Comparison of ENCODE assay signal across 7 mouse cellular contexts in the genomic region with DNA sequence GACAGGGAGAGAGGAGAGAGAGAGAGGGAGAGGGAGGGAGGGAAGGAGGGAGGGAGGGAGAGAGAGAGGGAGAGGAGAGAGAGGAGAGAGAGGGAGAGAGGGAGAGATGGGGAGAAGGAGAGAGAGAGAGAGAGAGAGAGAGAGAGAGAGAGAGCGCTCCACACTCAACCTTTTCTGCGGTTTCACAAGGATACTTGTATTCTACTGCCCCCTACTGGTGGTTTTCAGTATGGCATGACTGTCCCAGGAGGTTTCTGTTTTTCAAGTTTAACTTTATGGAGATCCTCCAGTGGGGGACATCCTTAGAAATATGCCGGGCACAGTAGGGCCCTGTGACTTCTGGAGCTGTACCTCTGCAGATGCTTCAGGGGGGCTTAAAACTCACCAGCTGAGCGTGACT. TPM values are rescaled to one million over a fixed set of nuclear protein-coding genes. Genes with fewer than 3 reads are reported as not detected.
A peak's percentile ranks its signal among the peaks of the same experiment; 100 is the strongest.
DNase-seq lines count a peak whose midpoint lies in the region; ATAC-seq and TF ChIP-seq lines count a peak whose summit lies in the region.

No protein-coding gene starts in this region.

- 19% methylated on average over 4 of the region's 4 CpGs for WGBS in kidney, embryonic 14.5 days
- 12% methylated on average over 4 of the region's 4 CpGs for WGBS in liver, embryonic 13.5 days (ENCODE audit: insufficient replicate concordance)

- H3K4me2 ChIP-seq in kidney, embryonic 14.5 days (replicated peaks; ENCODE audit: low read depth, low read length) = no peak overlapping the region
- peak overlapping the region; percentile 49 for H3K4me2 ChIP-seq in liver, embryonic 13.5 days

- no peak overlapping the region for H3K27ac ChIP-seq in kidney, embryonic 14.5 days (ENCODE audit: low read depth, low read length)
- peak overlapping the region; percentile 60 for H3K27ac ChIP-seq in MEL (ENCODE audit: control insufficient read depth, low read depth, low read length)
- no peak overlapping the region for H3K27ac ChIP-seq in liver, embryonic 13.5 days

- H3K36me3 ChIP-seq in kidney, embryonic 14.5 days (ENCODE audit: control insufficient read depth, insufficient read depth, low read length) = no peaks in the 10 kb centered on the region
- H3K36me3 ChIP-seq in MEL (ENCODE audit: control insufficient read depth in 1 of 2, insufficient read depth in 2 of 2, low read length in 2 of 2) = peaks cover 0 to 2% of the 10 kb centered on the region in 2 experiments; a peak in 1 of 4 replicates
- no peaks in the 10 kb centered on the region for H3K36me3 ChIP-seq in liver, embryonic 13.5 days

- peak; percentile 28 to 78 (median 53); a peak in 5 of 6 replicates for TF ChIP-seq CTCF in MEL (IDR thresholded peaks at IDR 0.05 in 2 of 3, conservative IDR thresholded peaks at IDR 0.05 in 1 of 3; ENCODE audit: control insufficient read depth in 1 of 3, insufficient read depth in 1 of 3, low read depth in 2 of 3, low read length in 3 of 3, poor library complexity in 1 of 3, severe bottlenecking in 1 of 3)

- no peak; the same call in 1 of the 2 replicates for ATAC-seq in kidney, embryonic 14.5 days (ENCODE audit: low FRiP score, low TSS enrichment)
- peak; percentile 39 for ATAC-seq in liver, embryonic 13.5 days (ENCODE audit: low read depth)

- no peak for TF ChIP-seq EP300 in MEL (IDR thresholded peaks at IDR 0.05; ENCODE audit: low read depth in 1 of 2, low read length in 2 of 2)

- no peaks in the 10 kb centered on the region for H3K4me1 ChIP-seq in kidney, embryonic 14.5 days (ENCODE audit: control insufficient read depth, insufficient read depth, low read length)
- 0 out of 4 replicates have a peak, but pooled peaks cover 0 to 3% of the 10 kb centered on the region in 2 experiments for H3K4me1 ChIP-seq in MEL (ENCODE audit: control insufficient read depth in 1 of 2, insufficient read depth in 2 of 2, low read length in 2 of 2)
- peaks cover 11% of the 10 kb centered on the region for H3K4me1 ChIP-seq in liver, embryonic 13.5 days (replicated peaks)

- no peak for TF ChIP-seq POLR2A in MEL (IDR thresholded peaks at IDR 0.05; ENCODE audit: control insufficient read depth in 1 of 2, insufficient read depth in 1 of 2, low read depth in 1 of 2, low read length in 2 of 2, poor library complexity in 1 of 2)

- no peak overlapping the region for H3K4me3 ChIP-seq in kidney, embryonic 14.5 days (ENCODE audit: low read length)
- peak overlapping the region; percentile 63 to 99 for H3K4me3 ChIP-seq in MEL (ENCODE audit: control insufficient read depth in 1 of 2, insufficient read depth in 1 of 2, low read depth in 2 of 2, low read length in 2 of 2)
- peak overlapping the region; percentile 32; the same call in 1 of the 2 replicates for H3K4me3 ChIP-seq in liver, embryonic 13.5 days (replicated peaks)

- DNase-seq in kidney, adult 9 months = peak; percentile 65
- DNase-seq in MEL (ENCODE audit: low read depth, low spot score) = peak; percentile 85
- peak; percentile 79 for DNase-seq in c-Kit-positive CD71-positive TER-119-negative erythroid progenitor cells, embryonic 14.5 days (ENCODE audit: low read depth)
- DNase-seq in hindlimb bud, embryonic 11.5 days (ENCODE audit: extremely low spot score, low read depth, low spot score) = peak; percentile 70
- peak; percentile 56 for DNase-seq in liver, embryonic 13.5 days
- peak; percentile 43 for DNase-seq in skeletal muscle tissue, adult 2 months (ENCODE audit: low read depth, low spot score)

- H3K27me3 ChIP-seq in kidney, embryonic 14.5 days (ENCODE audit: control insufficient read depth, insufficient read depth, low read length) = no peaks in the 10 kb centered on the region
- no peaks in the 10 kb centered on the region for H3K27me3 ChIP-seq in MEL (ENCODE audit: control insufficient read depth in 1 of 2, insufficient read depth in 2 of 2, low read length in 2 of 2)
- peaks cover 13% of the 10 kb centered on the region for H3K27me3 ChIP-seq in liver, embryonic 13.5 days

- peaks cover 4% of the 10 kb centered on the region; the same call in 1 of the 2 replicates for H3K9me3 ChIP-seq in kidney, embryonic 14.5 days (ENCODE audit: control insufficient read depth, low read length)
- no peaks in the 10 kb centered on the region for H3K9me3 ChIP-seq in MEL (replicated peaks; ENCODE audit: insufficient read depth, low read length)
- H3K9me3 ChIP-seq in liver, embryonic 13.5 days (replicated peaks) = peaks cover 8% of the 10 kb centered on the region; the same call in 1 of the 2 replicates

- TF ChIP-seq RAD21 in MEL (IDR thresholded peaks at IDR 0.05; ENCODE audit: low read depth, low read length) = peak; percentile 85

- H3K9ac ChIP-seq in kidney, embryonic 14.5 days (ENCODE audit: low read depth, low read length) = no peak overlapping the region
- peak overlapping the region; percentile 58 for H3K9ac ChIP-seq in MEL (ENCODE audit: control insufficient read depth, low read depth, low read length, poor library complexity, severe bottlenecking)
- peak overlapping the region; percentile 42; the same call in 1 of the 2 replicates for H3K9ac ChIP-seq in liver, embryonic 13.5 days

- no peaks in the 10 kb centered on the region for H3K79me2 ChIP-seq in MEL (ENCODE audit: control insufficient read depth, insufficient read depth, low read length, poor library complexity)

TF ChIP-seq in MEL, 35 proteins besides CTCF, POLR2A, EP300 and RAD21:
- TF ChIP-seq MXI1 (IDR thresholded peaks at IDR 0.05; ENCODE audit: low read depth, low read length) = 0 out of 2 replicates have a peak, but pooled peaks have one; percentile 21
- TF ChIP-seq MAFK (IDR thresholded peaks at IDR 0.05; ENCODE audit: borderline replicate concordance, low read depth, low read length) = no peak
- TF ChIP-seq SIN3A (IDR thresholded peaks at IDR 0.05; ENCODE audit: low read length) = 0 out of 2 replicates have a peak, but pooled peaks have one; percentile 20
- TF ChIP-seq UBTF (IDR thresholded peaks at IDR 0.05; ENCODE audit: borderline replicate concordance, insufficient read depth, low read depth, low read length) = no peak
- TF ChIP-seq ELF1 (IDR thresholded peaks at IDR 0.05; ENCODE audit: low read depth, low read length) = no peak
- TF ChIP-seq ZMIZ1 (IDR thresholded peaks at IDR 0.05; ENCODE audit: low read depth, low read length) = no peak
- TF ChIP-seq MEF2A (IDR thresholded peaks at IDR 0.05; ENCODE audit: extremely low read depth, insufficient replicate concordance, low read depth, low read length, poor library complexity, severe bottlenecking) = no peak
- no peak for TF ChIP-seq ZNF384 (IDR thresholded peaks at IDR 0.05; ENCODE audit: low read depth, low read length)
- TF ChIP-seq POLR2AphosphoS2 (IDR thresholded peaks at IDR 0.05; ENCODE audit: low read length) = no peak
- peak; percentile 100 for TF ChIP-seq JUND (IDR thresholded peaks at IDR 0.05; ENCODE audit: low read depth, low read length)
- no peak for TF ChIP-seq POLR2AphosphoS5 (IDR thresholded peaks at IDR 0.05; ENCODE audit: borderline replicate concordance, low read depth, low read length)
- no peak for TF ChIP-seq ETS1 (IDR thresholded peaks at IDR 0.05; ENCODE audit: low read depth, low read length)
- no peak for TF ChIP-seq MYC (IDR thresholded peaks at IDR 0.05; ENCODE audit: low read depth, low read length)
- no peak for TF ChIP-seq USF2 (IDR thresholded peaks at IDR 0.05; ENCODE audit: borderline replicate concordance in 1 of 2, insufficient read depth in 1 of 2, low read depth in 1 of 2, low read length in 2 of 2)
- peak; percentile 71 for TF ChIP-seq ZC3H11A (IDR thresholded peaks at IDR 0.05; ENCODE audit: low read depth, low read length)
- TF ChIP-seq HCFC1 (IDR thresholded peaks at IDR 0.05; ENCODE audit: low read depth, low read length) = 0 out of 2 replicates have a peak, but pooled peaks have one; percentile 23
- no peak for TF ChIP-seq RCOR1 (IDR thresholded peaks at IDR 0.05; ENCODE audit: low read depth, low read length)
- no peak for TF ChIP-seq GABPA (IDR thresholded peaks at IDR 0.05; ENCODE audit: low read depth, low read length)
- no peak; the same call in 1 of the 2 replicates for TF ChIP-seq NELFE (IDR thresholded peaks at IDR 0.05; ENCODE audit: low read depth, low read length)
- no peak for TF ChIP-seq BHLHE40 (IDR thresholded peaks at IDR 0.05; ENCODE audit: borderline replicate concordance, low read depth, low read length)
- TF ChIP-seq TBP (IDR thresholded peaks at IDR 0.05; ENCODE audit: low read depth, low read length) = no peak
- TF ChIP-seq SMC3 (IDR thresholded peaks at IDR 0.05; ENCODE audit: low read depth, low read length) = peak; percentile 67
- no peak for TF ChIP-seq E2F4 (IDR thresholded peaks at IDR 0.05; ENCODE audit: borderline replicate concordance, low read depth, low read length)
- no peak for TF ChIP-seq MYB (IDR thresholded peaks at IDR 0.05; ENCODE audit: low read depth, low read length)
- TF ChIP-seq KAT2A (conservative IDR thresholded peaks at IDR 0.05; ENCODE audit: low read depth, low read length) = no peak
- TF ChIP-seq NRF1 (IDR thresholded peaks at IDR 0.05; ENCODE audit: insufficient read depth, low read depth, low read length, poor library complexity, severe bottlenecking) = no peak
- TF ChIP-seq MAZ (IDR thresholded peaks at IDR 0.05; ENCODE audit: low read depth, low read length) = 0 out of 2 replicates have a peak, but pooled peaks have one; percentile 34
- no peak for TF ChIP-seq USF1 (IDR thresholded peaks at IDR 0.05; ENCODE audit: low read depth, low read length)
- TF ChIP-seq MAX (IDR thresholded peaks at IDR 0.05; ENCODE audit: low read length) = no peak
- no peak for TF ChIP-seq TAL1 (IDR thresholded peaks at IDR 0.05; ENCODE audit: low read length)
- TF ChIP-seq GATA1 (IDR thresholded peaks at IDR 0.05; ENCODE audit: low read depth, low read length) = no peak
- no peak for TF ChIP-seq TCF12 (IDR thresholded peaks at IDR 0.05; ENCODE audit: low read depth, low read length)
- no peak for TF ChIP-seq ZKSCAN1 (IDR thresholded peaks at IDR 0.05; ENCODE audit: low read depth, low read length)
- no peak for TF ChIP-seq CHD1 (IDR thresholded peaks at IDR 0.05; ENCODE audit: low read depth, low read length)
- TF ChIP-seq CHD2 (IDR thresholded peaks at IDR 0.05; ENCODE audit: low read length) = no peak
TF ChIP-seq in MEL: peak in this region for 7.

RNA-seq across cellular contexts. Expression of a gene that starts 28.8 kb away (rescaled TPM):
- polyA plus RNA-seq in kidney, embryonic 14.5 days (2014; fragmentation: Nextera tagmentation; extraction: Ambion mirVana) = 7.3 and 12.2 TPM in 2 replicates
- not detected in 2 replicates for total RNA-seq in MEL (2012; rRNA removed)
- under 1 TPM in 1 of 2 experiments, not detected in 1; 0.17 TPM for polyA plus RNA-seq in MEL (2012; ENCODE audit: insufficient read depth in 1 of 2, insufficient read length in 2 of 2, low read depth in 1 of 2, low replicate concordance in 2 of 2, missing spikeins in 1 of 2)
- 0.20 and 0.51 TPM in 2 replicates for polyA plus RNA-seq in liver, embryonic 13.5 days (2015; fragmentation: Nextera tagmentation; extraction: Ambion mirVana)
